Mouse (Mus musculus) hindbrain, embryonic 10.5 days (tissue): ENCODE results near the gene Glo1. TPM values are rescaled to one million over a fixed set of nuclear protein-coding genes. Genes with fewer than 3 reads are reported as not detected.

Source experiments
- DNase-seq: peaks from one replicate; pipeline ENCODE4 v3.0.0-alpha.2; 2017; ENCODE audit warnings: low spot score
- H3K27ac ChIP-seq: fragments of 300-500 bp; sonication (generic); 2 replicates; pipeline ENCODE4 v1.5.1; 2016; ENCODE audit warnings: mild to moderate bottlenecking, moderate library complexity
- H3K27me3 ChIP-seq: fragments of 300-500 bp; sonication (generic); 2 replicates; pipeline ENCODE4 v1.6.1; 2016; ENCODE audit warnings: mild to moderate bottlenecking; ENCODE audit not compliant: poor library complexity, insufficient read depth, severe bottlenecking
- H3K36me3 ChIP-seq: fragments of 300-500 bp; sonication (generic); 2 replicates; pipeline ENCODE4 v1.6.1; 2016; ENCODE audit warnings: mild to moderate bottlenecking, moderate library complexity
- H3K4me1 ChIP-seq: fragments of 300-500 bp; sonication (generic); replicated peaks from 2 replicates; pipeline ENCODE4 v1.6.1; 2016; ENCODE audit warnings: mild to moderate bottlenecking
- H3K4me3 ChIP-seq: fragments of 300-500 bp; sonication (generic); 2 replicates; pipeline ENCODE4 v1.5.1; 2016; ENCODE audit warnings: mild to moderate bottlenecking, moderate library complexity
- H3K9me3 ChIP-seq: fragments of 300-500 bp; sonication (generic); 2 replicates; pipeline ENCODE4 v1.6.1; 2016; ENCODE audit warnings: mild to moderate bottlenecking, moderate library complexity
- WGBS: fragments of 180-500 bp; shearing (Covaris S2); methylation state at CpG from one replicate; pipeline ENCODE4 v1.1.7; 2016; 5-methylcytosine and 5-hydroxymethylcytosine counted together
- polyA plus RNA-seq: library from polyadenylated mRNA; unstranded; fragments of >200 nt; fragmentation: Nextera tagmentation; extraction: Ambion mirVana; gene quantifications from 2 replicates; pipeline ENCODE4 v1.2.1, GENCODE M21; 2016

Gene Glo1
- polyA plus RNA-seq, 1 experiment from 2014 or later: 231 TPM

DNA sequence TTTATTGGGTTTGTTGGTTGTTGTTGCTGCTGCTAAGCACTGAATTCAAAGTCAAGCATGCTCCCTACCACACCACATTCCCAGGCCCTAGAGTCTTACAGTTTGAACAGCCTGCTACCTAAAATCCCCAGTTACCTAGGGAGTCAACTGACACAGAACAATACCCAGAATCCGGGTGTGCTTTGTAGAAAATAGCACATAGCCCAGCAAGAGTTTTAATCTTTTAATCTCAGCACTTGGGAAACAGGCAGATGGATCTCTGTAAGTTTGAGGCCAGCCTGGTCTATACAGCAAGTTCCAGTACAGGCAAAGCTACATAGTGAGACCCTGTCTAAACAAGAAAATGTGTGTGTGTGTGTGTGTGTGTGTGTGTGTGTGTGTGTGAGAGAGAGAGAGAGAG is 15.9 kb downstream of the Glo1 start:
- no peak for DNase-seq
- 73% methylated on average over 1 of the region's 1 CpGs for WGBS
- no peaks in the 10 kb centered on the region for H3K9me3 ChIP-seq
- H3K27ac ChIP-seq: no peak overlapping the region
- peaks cover 41% of the 10 kb centered on the region for H3K4me1 ChIP-seq
- no peak overlapping the region for H3K4me3 ChIP-seq
- no peaks in the 10 kb centered on the region; the same call in 1 of the 2 replicates for H3K36me3 ChIP-seq
- H3K27me3 ChIP-seq: no peaks in the 10 kb centered on the region

DNA sequence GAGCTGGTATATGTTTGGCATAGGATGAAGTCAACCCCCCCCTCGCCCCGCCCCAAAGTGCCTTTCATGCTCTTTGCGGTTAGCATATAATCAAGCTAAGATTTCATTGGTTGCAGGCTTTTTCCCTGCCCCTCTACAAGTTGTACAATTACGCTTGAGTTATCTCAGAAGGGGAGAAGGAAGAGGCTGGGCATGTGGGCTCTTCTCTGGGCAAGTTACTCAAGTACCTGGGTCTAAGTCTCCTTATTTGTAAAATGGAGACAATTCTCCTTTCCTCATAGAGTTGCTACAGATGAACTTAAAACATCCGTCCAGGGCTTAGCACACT is 16.7 kb downstream of the Glo1 start:
- no peaks in the 10 kb centered on the region; the same call in 1 of the 2 replicates for H3K36me3 ChIP-seq
- H3K4me1 ChIP-seq: peaks cover 41% of the 10 kb centered on the region
- 95% methylated on average over 5 of the region's 5 CpGs for WGBS
- no peak overlapping the region for H3K4me3 ChIP-seq
- H3K27me3 ChIP-seq: no peaks in the 10 kb centered on the region
- H3K9me3 ChIP-seq: no peaks in the 10 kb centered on the region
- DNase-seq: no peak
- no peak overlapping the region; the same call in 1 of the 2 replicates for H3K27ac ChIP-seq

DNA sequence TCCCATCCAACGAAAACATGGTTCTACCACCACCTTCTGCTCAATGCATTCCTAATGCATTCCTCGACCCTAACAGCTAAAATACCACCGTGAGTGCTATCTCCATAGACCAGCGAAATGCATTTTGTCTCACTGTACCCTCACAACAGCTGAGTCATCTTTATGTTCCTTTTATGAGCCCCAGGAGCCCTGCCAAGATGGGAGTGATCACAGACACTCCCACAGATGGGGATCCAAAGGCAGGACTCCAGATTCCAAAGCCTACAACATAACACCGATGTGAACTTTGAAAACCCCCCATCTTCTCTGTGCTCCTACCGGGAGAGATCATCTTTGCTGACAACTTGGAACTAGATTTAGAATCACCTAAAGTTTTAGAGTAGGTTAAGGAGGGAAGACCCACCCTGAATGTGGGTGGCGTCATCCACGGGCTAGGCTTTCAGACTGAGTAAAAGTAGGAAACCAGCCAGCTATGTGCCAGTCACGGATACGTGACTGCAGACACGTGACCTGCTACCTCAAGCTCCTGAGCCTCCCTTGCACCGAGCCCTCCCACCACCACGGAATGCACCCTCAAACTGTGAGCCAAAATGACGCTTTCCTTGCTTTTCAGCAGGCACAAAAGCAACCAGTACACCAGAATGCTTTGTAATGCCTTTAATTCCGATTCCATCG is 17.2 kb downstream of the Glo1 start:
- Histone ChIP-seq H3K4me1 (peaks cover 41% of the 10 kb centered on the region), H3K9me3 (no peaks in the 10 kb centered on the region), H3K36me3 (no peaks in the 10 kb centered on the region; the same call in 1 of the 2 replicates), H3K27me3 (no peaks in the 10 kb centered on the region), H3K4me3 (no peak overlapping the region), H3K27ac (no peak overlapping the region; the same call in 1 of the 2 replicates)
- no peak for DNase-seq
- 94% methylated on average over 16 of the region's 16 CpGs for WGBS

DNA sequence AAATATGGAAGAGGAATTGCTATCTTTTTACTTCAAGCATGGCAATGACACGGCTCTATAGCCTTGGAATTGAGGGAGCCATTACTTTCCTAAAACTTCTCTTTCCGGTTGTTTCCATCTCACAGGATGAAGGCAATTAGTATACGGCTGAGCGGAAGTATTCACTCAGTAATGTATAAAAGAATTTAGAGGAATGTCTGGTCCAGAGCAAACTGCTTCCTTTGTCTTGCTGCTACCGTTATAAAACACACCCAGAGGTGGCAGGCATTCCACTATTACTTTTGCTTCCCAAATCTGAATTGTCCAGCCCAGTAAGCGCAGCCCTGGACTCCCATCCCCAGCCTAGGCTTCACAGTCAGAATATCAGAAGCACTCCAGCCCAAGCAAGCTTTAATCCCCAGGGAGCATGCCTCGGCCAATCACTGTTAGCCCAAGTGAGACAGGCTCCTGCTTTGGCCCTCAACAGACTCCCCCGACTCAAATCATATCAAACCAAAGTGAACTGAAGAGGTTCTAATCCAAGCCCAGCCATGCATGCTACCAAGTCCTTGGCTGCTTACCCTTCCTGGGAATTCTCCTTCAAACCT is 18.7 kb downstream of the Glo1 start:
- no peaks in the 10 kb centered on the region for H3K9me3 ChIP-seq
- no peak overlapping the region for H3K4me3 ChIP-seq

DNA sequence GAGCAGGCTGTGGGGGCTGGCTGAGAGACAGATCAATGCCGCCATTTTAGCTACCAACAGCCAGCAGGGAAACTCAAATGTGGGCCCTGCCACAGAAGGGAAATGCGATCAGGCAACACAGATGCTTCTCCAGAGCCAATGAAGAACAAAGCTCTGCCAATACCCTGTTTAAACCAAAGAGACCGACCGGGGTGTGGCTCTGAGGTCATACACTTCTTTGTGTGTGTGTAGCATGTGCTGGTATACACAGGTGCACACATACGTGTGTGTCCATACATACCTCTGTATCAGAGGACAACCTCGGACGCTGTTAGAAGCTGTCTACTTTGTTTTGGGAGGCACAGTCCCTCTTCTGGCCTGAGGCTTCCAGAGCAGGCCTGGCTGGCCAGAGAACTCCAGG is 19.3 kb downstream of the Glo1 start:
- H3K36me3 ChIP-seq: peaks cover 20% of the 10 kb centered on the region
- WGBS: 90% methylated on average over 7 of the region's 7 CpGs
- no peaks in the 10 kb centered on the region for H3K27me3 ChIP-seq
- H3K27ac ChIP-seq: peak overlapping the region; percentile 62
- no peak for DNase-seq
- no peaks in the 10 kb centered on the region for H3K9me3 ChIP-seq
- H3K4me1 ChIP-seq: peaks cover 41% of the 10 kb centered on the region
- no peak overlapping the region for H3K4me3 ChIP-seq

More for the DNA sequence above, 18.7 kb downstream of the Glo1 start:
- H3K27me3 ChIP-seq: no peaks in the 10 kb centered on the region
- WGBS: 77% methylated on average over 8 of the region's 8 CpGs
- H3K36me3 ChIP-seq: peaks cover 13% of the 10 kb centered on the region
- peak overlapping the region; percentile 53 for H3K27ac ChIP-seq
- peaks cover 41% of the 10 kb centered on the region for H3K4me1 ChIP-seq
- DNase-seq: no peak

DNA sequence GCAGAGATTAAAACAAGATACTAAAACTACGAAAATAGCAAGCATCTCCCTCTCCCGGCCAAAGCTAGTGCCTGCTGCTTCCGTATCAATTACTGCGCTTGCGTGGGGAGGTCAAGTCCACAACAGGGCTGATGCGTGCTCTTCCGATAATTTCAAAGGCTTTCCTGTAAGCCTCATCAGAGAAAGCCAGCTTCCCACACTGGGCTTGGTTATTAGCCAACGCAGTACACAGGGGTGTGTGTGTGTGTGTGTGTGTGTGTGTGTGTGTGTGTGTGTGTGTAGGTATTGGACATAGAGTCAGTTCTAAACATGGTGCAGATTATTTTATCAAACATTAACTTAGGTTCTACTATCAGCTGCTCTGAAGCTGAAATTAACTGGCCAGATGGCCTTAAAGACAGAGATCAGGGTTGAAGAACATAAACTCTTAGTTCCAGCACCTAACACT is 20.0 kb downstream of the Glo1 start:
- H3K4me1 ChIP-seq: peaks cover 36% of the 10 kb centered on the region
- no peak for DNase-seq
- peaks cover 27% of the 10 kb centered on the region for H3K36me3 ChIP-seq
- H3K27me3 ChIP-seq: no peaks in the 10 kb centered on the region
- peak overlapping the region; percentile 62; the same call in 1 of the 2 replicates for H3K27ac ChIP-seq
- H3K4me3 ChIP-seq: no peak overlapping the region
- H3K9me3 ChIP-seq: no peaks in the 10 kb centered on the region
- 94% methylated on average over 8 of the region's 8 CpGs for WGBS

DNA sequence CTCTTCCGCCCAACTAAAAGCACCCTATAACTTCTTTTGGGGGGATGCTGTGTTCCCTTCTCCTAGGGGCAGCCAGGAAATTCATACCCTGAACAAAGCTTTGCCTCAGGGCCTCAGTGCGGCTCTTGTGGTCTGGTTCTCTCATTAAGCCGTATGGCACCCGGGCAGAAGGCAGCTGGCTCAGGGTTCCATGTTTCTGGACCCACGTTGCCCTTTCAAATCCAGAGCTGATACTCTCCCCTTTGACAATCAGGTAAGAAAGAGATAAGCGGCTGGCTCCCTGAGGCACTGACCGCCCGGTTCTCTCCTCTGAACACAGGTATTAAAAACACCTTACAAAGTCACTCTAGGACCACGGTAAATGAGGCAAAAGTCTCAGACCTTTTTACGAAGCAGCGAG is 20.5 kb downstream of the Glo1 start:
- Histone ChIP-seq H3K27me3 (no peaks in the 10 kb centered on the region), H3K4me3 (no peak overlapping the region), H3K27ac (0 out of 2 replicates have a peak overlapping the region, but pooled peaks have one; percentile 45), H3K9me3 (no peaks in the 10 kb centered on the region), H3K4me1 (peaks cover 32% of the 10 kb centered on the region), H3K36me3 (peaks cover 31% of the 10 kb centered on the region)
- WGBS: 92% methylated on average over 11 of the region's 11 CpGs
- no peak for DNase-seq

DNA sequence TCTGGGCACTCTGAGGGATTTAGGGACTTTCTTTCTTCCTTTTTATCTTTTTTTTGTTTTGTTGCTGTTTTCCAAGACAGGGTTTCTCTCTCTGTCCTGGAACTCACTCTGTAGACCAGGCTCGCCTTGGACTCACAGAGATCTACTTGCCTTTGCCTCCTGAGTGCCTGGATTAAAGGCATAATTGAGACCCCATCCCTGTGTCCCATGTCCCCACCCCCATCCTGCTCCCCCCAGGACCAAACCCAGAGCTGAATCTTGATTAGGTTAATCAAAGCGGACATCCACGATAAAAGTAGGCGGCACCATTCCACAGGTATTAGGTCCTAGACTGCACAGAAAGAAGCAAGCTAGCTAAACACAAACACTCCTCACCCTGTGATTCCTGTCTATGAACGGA is 21.7 kb downstream of the Glo1 start:
- Histone ChIP-seq H3K4me1 (peaks cover 25% of the 10 kb centered on the region), H3K4me3 (no peak overlapping the region), H3K36me3 (peaks cover 43% of the 10 kb centered on the region), H3K27me3 (no peaks in the 10 kb centered on the region), H3K27ac (no peak overlapping the region), H3K9me3 (no peaks in the 10 kb centered on the region)
- WGBS: 89% methylated on average over 5 of the region's 5 CpGs
- no peak for DNase-seq

DNA sequence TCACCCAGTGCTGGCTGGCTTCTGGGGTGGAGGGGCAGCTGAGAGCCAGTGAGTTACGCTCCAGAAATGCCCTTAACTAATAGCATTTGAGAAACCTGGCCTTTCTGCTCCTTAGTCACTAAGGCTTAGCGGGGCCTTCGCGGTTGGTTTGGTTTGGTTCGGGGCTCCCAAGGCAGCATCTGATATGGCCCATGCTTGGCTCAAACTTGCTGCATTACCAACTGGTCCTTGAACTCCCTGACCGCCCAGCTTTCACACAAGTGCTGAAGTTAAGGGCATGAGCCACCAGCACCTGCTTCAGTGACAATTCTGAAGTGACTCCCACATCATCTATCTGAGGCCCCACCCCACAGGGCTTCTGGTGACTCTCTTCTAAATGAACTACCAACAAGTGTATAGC is 22.4 kb downstream of the Glo1 start:
- no peaks in the 10 kb centered on the region for H3K27me3 ChIP-seq
- peaks cover 20% of the 10 kb centered on the region for H3K4me1 ChIP-seq
- H3K9me3 ChIP-seq: no peaks in the 10 kb centered on the region
- no peak overlapping the region for H3K4me3 ChIP-seq
- H3K27ac ChIP-seq: no peak overlapping the region
- WGBS: 94% methylated on average over 6 of the region's 6 CpGs
- DNase-seq: no peak
- H3K36me3 ChIP-seq: peaks cover 50% of the 10 kb centered on the region

DNA sequence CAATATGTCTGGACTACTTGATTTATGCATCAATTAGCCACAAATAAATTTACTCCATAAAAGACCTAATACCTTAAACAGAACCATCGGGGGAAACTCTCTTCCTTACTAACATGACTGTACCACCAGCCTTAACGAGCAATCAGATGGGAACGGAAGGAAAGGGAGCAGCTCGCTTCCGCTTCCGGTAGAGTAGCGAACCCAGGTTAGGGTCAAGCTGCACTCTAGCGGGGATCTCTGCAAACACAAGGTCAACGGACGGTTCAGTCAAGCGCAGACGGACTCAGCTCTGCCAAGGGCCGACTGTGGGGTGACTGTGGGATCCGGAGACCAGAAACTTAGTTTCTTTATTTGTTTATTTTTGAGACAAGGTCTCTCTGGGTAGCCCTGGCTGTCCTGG is 24.5 kb downstream of the Glo1 start:
- H3K27me3 ChIP-seq: no peaks in the 10 kb centered on the region
- no peak overlapping the region for H3K4me3 ChIP-seq
- peaks cover 3% of the 10 kb centered on the region; the same call in 1 of the 2 replicates for H3K9me3 ChIP-seq
- 96% methylated on average over 14 of the region's 14 CpGs for WGBS
- no peak overlapping the region for H3K27ac ChIP-seq
- H3K4me1 ChIP-seq: peaks cover 2% of the 10 kb centered on the region
- no peak for DNase-seq
- H3K36me3 ChIP-seq: peaks cover 72% of the 10 kb centered on the region

DNA sequence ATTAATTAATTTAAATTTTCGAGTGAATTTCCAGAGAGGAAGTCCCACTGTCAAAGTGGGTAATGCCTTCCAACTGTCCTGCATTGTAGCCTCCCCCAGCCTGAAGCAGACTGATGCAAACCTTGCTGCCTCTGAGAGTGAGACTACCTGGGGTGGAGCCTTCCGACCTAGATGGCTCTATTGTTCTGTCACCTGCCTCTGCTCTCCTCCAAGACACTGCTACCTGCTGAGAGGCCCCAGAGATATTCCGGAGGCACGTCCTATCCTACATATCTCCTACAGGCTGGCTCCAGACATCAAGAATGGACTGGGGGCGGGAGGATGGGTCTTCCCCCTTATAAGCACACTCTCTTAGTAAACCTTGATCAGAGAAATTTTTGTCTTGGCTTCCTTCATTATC is 28.4 kb downstream of the Glo1 start:
- no peak overlapping the region for H3K27ac ChIP-seq
- H3K27me3 ChIP-seq: no peaks in the 10 kb centered on the region
- H3K4me1 ChIP-seq: peaks cover 9% of the 10 kb centered on the region
- WGBS: 77% methylated on average over 5 of the region's 5 CpGs
- H3K36me3 ChIP-seq: peaks cover 92% of the 10 kb centered on the region
- H3K4me3 ChIP-seq: no peak overlapping the region
- H3K9me3 ChIP-seq: peaks cover 7% of the 10 kb centered on the region; the same call in 1 of the 2 replicates
- DNase-seq: no peak

DNA sequence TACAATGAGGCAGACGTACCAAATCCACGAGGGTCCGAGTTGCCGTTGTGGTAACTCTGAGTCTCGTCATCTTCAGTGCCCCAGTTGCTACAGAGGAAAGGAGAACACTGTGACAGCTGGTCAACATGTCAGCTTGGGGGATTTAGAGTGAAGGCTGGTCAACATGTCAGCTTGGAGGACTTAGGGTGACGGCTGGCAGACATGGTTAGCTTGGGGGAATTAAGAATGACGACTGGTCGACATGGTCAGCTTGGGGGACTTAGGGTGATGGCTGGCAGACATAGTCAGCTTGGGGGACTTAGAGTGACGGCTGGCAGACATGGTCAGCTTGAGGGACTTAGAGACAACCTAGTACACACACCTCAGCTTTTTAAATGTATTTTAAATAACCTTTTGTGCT is 28.9 kb downstream of the Glo1 start:
- H3K9me3 ChIP-seq: peaks cover 7% of the 10 kb centered on the region; the same call in 1 of the 2 replicates
- H3K4me3 ChIP-seq: no peak overlapping the region
- H3K27ac ChIP-seq: no peak overlapping the region
- peaks cover 92% of the 10 kb centered on the region for H3K36me3 ChIP-seq
- DNase-seq: no peak
- 92% methylated on average over 9 of the region's 9 CpGs for WGBS
- no peaks in the 10 kb centered on the region for H3K27me3 ChIP-seq
- peaks cover 9% of the 10 kb centered on the region for H3K4me1 ChIP-seq

DNA sequence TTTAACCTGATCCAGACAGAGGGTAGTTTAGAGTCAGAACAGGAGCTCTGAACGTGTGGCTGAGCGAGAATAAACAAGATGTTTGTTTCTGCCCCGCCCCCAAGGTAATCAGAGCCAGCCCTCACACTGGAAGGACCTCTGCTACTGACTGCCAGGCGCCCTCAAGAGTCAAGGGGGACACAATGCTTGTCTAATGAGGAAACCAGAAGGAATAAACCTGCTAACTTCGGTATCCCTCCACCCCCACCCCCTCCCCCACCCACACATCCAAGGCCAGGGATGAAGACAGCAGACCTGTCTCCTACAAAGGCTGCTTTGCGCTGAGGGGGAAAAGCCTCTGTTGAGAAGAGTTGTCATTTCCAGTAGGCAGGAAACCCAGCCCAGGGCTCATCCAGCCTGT is 31.8 kb downstream of the Glo1 start:
- Histone ChIP-seq H3K36me3 (peaks cover 76% of the 10 kb centered on the region), H3K27ac (no peak overlapping the region), H3K4me3 (no peak overlapping the region), H3K9me3 (peaks cover 7% of the 10 kb centered on the region; the same call in 1 of the 2 replicates), H3K4me1 (peaks cover 18% of the 10 kb centered on the region), H3K27me3 (no peaks in the 10 kb centered on the region)
- DNase-seq: no peak
- 56% methylated on average over 6 of the region's 6 CpGs for WGBS
